Mouse (Mus musculus) frontal cortex, adult 2 months (tissue): ENCODE data around the gene Uqcr11. TPM values are rescaled to one million over a fixed set of nuclear protein-coding genes. Genes with fewer than 3 reads are reported as not detected.

Source experiments
- DNase-seq, 2 experiments: peaks; one replicate each; pipeline ENCODE4 v3.0.0; 2022; ENCODE audit warnings: low spot score in 1 of 2; ENCODE audit errors: extremely low spot score in 1 of 2
- polyA plus RNA-seq: library from polyadenylated mRNA; depleted of rRNA; stranded (reverse); fragments of >200 nt; gene quantifications from 2 replicates; pipeline ENCODE4 v1.2.3, GENCODE M21; 2012; rRNA removed

Uqcr11 gene
- polyA plus RNA-seq: 1,306 and 1,773 TPM in 2 replicates

DNA sequence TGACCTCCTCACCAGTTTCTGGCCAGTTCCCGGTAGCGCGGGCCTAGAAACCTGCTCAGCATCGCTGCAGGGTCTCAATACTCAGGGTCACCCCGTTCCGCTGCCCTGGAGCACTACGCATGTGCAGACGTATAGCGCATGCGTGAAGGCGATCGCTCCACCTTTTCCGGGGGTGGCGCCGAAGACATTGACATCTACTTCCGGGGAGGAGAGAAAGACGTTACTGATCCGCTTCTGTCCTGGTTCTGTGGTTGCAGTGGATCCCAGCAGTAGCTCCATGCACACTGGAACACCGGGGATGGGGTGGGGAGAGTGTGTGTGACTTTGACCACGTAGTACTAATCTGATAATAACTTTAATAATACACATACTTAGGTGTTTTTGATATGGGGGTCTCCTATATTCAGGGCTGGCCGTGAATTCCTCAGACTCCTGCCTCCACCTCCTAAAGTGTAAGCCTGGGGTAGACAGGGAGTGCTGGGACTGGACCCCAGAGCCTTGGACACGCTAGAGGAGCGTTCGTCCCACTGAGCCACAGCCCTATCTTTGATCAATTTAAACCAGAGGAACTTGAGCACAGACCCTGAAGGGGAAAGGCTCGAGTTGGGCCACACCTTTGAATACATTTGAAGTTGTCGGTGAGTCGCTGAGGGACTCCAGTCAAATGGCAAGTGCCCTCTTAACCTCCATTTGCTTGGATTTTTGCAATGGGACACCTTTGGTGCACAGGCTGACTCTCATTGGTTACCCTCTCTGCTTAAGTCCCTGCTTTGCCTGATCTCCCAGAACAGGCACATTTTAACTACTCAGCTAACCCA is at the start of gene Uqcr11:
TSS of gene Uqcr11 (minus strand) at position 147 of the 818 bp plus-strand sequence.
- peak; percentile 90 to 96 for DNase-seq

DNA sequence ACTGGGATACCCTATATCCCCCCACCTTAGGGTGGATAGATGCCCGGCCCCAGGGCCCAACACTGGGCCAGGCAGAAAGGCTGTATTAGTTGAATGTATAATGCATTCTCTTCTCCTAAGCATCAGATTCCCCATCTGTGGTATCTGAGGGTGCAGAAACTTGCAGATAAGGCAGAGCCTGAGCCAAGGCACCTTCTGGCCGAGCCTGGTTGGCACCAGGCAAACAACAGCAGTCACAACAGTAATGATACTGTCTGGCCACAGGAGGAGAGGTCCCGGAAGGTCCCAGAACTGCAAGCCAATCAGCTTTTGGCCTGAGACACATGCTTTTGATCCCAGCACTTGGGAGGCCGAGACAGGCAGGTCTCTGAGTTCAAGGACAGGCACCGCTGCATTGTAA is 49.1 kb upstream of the Uqcr11 start:
- no peak for DNase-seq

DNA sequence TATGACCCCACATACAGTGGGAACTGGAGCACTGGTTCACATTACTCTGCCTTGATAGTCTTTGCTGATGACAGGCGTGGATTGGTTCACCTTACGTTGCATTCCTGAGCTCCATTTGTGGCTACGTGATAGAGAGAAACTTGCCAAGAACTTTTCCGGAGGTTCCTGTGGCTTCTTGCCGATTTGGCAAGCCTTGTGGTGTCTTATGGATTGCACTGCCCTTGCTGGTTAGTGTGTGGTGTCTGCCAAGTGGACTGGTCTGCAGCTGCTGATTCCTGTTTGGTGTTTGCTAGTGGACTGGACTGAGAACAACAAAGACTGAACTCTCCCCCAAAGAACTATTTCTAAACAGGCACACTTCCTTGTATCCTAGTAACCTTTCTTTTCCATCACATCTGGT is 48.2 kb upstream of the Uqcr11 start:
- DNase-seq: no peak

DNA sequence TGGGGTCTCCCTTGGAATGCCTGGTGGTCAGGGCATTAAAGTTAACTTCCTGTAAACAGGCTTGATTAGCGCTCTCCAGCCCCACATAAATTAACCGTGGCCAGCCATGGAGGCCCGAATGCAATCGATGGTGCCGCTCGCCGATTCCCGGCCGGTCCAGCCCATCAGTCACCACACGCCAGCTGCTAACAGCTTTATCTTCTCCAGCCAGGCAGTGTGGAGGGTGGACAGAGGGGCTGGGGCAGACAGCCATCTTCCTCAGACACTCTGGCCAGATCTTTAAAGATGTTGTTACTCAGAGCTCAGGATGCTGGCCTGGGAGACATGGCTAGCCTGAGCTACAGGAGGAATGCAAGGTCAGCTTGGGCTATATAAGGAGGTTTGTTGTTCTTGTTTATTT is 47.0 kb upstream of the Uqcr11 start:
- no peak for DNase-seq

DNA sequence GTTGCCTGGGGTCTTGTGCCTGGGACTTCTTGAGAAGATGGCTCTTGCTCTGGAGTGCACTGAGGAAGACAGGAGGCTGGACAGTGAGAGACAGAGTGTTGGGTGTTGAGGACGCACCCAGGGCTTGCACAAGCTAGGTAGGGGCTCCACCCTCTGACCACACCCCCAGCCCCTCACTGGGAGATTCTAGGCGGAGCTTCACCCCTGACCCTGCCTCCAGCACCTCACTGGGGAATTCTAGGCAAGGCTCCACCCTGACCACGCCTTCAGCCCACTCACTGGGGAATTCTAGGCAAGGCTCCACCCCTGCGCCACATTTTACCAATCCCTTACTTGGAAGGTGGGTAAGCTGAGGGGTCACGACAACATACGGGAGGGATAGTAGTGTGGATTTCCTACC is 44.0 kb upstream of the Uqcr11 start:
- DNase-seq: no peak

DNA sequence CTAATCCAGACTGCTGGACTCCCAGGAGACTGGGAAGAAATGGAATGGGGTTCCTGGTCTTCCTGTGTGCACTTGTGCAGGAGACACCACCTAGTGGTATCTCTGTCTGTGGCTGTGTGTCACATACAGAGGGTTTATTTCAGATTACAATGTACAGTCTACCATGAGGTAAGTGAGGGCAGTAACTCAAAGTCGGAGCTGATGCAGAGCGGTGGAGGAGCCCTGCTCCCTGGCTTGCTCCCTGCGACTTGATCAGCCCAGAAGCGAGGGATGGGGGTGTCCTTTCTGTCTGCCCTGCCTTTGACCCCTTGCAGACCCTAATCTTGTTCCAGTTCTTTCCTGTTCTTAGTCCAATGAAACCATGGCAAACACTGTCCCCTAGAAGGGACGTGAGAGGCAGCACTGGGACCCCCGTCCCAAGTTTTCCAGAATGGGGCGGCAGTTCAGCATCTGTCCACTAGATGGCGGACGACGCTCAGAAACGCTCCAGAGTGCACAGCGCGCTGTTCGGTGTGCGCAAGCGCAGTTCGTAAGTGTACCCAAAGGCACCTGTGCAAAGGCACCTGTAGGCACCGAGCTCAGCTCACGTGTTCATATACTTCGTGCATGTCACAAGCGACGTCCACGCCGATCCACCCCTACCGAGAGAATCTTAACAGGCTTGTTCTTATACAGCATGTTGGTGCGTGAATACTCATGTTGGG is 39.4 kb upstream of the Uqcr11 start:
- DNase-seq: peak; percentile 52 to 84

DNA sequence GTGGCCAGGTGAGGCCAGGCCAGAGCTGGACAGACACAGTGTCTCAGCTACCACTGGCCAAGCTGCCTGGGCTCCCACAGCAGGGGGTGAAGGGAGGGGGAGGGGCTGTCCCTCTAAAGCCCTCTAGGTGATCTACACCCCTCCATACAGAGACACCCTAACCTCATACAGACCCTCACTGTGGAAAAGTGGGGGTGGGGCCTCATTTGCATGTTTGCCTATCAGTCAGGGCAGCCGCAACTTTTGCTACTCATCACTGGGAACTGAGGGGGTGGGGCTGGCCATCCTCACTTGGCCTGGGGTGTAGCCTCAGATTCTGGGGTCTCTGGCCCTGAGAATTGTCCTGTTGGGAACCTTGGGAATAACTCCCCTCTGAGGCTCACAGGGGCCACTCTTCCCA is 38.4 kb upstream of the Uqcr11 start:
- no peak for DNase-seq

DNA sequence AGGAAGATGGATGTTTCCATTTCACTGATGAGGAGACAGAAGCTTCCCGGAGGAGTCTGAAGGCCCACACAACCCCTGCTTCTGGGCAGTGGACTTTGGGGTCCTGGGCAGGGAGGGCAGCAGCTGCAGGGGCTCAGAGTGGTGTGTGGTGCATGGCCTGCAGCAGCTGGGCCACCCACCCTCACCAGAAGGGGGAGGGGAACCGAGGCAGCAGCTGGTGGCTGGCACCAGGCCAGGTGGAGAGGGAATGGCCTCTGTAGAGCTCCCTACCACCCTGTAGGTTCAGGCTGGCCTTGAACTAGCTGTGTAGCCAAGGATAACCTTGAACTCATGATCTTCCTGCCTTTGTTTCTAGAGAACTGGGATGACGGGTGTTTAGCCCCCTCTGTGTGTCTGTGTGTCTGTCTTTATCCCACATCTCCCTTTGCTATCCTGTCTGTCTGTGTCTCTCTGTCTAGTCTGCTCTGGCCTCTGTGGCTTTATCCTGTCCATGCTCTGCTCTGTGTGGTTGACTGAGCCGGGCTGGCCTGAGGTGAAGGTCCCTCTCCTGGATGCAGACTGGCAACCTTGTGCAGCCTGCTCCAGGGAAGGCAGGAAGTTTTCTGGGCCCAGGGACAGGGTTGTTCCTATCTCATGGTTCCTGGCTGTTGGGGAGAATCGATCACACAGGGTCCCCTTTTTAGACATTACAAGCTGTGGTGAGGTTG is 37.9 kb upstream of the Uqcr11 start:
- DNase-seq: no peak

DNA sequence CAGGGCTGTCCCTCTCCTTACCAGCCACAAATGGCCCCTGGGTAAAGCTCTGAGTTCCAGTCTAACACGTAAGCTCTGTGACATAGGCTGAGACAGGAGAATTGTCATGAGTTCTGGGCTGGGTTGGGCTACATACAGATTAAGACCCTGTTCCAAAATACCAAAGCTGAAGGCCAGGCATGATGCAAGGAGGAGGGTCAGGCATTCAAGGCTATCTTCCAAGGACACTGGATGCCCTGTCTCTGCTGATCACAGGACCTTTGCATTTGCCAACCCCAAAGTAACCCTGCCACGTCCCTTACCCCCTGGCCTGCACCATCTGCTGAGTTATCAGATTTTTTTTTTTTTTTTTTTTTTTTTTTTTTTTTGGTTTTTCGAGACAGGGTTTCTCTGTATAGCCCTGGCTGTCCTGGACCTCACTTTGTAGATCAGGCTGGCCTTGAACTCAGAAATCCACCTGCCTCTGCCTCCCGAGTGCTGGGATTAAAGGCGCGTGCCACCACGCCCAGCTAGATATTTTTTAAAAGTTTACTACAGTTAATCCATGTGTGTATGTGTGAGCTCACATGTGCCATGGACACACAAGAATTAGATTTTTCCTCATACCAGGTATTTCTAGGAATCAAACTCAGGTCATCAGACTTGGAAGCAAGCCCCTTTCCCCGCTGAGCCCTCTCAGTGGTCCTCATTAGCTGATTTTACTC is 37.1 kb upstream of the Uqcr11 start:
- no peak for DNase-seq

DNA sequence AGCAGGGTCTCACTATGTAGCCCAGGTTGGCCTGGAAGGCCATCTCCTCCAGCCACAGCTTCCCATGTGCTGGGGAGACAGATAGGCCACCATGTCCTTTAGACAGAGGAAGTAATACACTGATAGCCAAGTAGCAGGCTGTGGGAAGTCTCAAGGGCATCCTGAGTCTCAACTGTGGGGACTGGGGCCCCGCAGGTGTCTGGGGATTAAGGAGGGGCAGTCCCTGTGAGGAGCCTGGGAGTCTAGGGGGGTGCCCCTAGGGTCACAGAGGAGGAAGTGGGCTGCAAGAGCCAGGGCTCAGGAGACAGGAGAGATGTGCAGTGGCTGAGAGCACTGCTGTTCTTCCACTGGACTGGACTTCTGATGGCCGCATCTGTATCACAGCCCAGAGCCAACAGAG is 36.4 kb upstream of the Uqcr11 start:
- DNase-seq: no peak

DNA sequence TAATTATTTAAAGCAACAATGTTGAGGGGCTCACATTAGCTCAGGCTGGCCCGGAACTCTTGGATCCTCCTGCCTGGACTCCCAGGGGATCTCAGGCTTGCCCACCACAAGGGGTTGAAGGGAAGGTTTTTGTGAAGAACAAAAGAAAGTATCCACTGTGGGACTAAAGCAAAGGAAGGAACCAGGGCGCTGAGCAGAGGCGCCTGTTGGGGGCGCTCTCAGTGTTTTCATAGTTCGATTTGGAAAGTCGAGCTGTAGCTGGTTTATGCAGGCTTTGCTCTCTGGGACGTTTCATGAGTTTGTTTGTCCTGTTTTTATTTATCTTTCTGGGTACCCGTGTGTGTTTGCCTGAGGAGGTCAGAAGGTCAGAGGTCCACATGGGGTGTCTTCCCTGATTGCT is 35.0 kb upstream of the Uqcr11 start:
- no peak for DNase-seq

DNA sequence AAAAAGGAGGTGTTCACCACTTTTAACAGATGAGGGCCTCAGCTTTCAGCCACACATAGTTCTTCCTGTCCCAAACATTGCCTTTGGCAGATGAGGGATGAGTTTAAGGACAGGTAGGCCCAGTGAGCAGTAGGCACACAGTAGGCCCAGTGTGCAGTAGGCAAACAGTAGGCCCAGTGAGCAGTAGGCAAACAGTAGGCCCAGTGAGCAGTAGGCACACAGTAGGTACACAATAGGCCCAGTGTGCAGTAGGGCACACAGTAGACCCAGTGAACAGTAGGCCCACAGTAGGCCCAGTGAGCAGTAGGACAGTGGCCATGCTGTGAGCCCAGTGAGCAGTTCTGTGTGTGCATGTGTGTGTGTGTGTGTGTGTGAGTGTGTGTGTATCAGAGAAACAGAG is 33.4 kb upstream of the Uqcr11 start:
- no peak for DNase-seq

DNA sequence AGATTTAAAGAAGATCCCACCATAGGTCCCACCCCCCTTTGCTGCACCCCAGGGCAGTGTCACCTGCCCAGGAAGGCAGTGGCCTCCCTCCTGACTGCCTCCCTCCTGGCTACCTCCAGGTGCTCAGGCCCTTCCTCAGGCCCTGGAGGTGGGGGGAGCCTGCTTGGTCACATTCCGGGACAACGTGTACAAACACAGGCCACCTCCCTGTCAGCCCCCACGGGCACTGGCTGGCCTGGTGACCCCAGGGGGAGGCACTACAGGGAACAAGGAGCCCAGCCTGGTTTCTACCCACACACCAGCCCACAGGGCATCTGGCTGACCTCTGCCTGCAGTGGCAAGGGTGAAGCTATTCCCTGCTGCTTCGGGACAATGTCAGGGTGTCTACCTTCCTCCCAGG is 31.3 kb upstream of the Uqcr11 start:
- DNase-seq: no peak

DNA sequence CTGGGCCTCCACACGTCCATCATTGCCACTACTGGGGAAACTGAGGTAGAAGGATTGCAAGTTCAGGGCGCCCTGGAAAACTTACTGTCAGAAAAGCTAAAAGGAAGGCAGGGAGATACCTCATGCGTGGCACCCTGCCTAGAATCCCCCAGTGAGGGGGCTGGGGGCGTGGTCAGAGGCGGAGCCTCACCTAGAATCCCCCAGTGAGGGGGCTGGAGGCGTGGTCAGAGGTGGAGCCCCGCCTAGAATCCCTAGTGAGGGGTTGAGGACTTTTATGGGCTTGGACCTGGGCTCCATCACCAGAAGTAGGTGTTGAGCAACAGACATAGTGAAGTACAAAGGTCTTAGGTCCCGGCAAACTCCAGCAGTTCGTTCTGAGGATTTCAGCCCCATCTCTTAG is 29.6 kb upstream of the Uqcr11 start:
- no peak for DNase-seq

DNA sequence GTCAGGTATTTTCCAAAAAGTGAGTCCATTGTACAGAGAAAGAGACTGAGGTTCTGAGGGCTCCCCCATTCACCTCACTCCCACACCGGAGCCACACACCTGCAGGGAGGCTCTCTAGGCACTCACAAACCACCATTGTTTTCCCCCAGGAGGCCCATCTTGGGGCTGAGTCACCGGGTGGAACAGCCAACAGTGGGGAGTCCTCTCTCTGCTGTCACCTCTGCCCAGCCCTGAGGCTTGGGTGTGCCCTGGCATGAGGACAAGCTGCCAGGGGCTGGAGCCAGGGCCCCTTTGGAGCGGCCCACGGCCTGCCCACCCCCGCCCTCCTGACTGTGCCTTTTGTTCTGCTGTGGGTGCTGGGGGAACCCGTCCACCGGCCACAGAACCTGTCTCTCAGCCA is 29.1 kb upstream of the Uqcr11 start:
- DNase-seq: no peak

DNA sequence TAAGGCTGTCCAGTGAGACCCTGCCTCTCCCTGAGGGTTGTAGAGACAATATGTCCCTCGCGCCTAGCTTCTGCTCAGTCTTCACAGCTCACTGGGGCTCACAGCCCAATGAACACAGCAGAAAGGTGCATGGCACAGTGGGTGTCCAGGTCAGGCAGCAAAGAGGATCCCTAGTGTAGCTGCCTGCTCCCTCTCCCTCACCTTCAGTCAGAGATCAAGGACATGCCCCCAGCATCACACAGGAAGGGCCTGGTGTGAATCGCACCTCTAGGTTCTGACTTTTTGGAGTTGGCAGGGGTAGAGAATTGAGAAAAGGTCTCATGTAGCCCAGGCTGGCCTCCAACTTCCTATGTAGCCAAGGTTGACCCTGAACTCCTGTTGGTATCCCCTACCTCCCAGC is 28.2 kb upstream of the Uqcr11 start:
- DNase-seq: no peak

DNA sequence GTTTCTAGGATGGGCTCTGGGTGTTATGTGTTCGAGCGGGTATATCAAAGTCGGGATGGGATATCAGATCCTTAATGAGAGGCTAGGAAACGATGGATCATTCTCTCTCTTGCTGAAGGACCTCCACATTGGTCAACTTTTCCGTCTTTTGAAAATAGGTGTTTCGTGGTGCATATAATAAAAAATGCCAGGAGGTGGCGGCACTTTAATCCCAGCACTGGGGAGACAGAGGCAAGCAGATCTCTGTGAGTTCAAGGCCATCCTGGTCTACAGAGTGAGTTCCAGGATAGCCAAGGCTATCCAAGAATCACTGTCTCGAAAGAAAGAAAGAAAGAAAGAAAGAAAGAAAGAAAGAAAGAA is 27.6 kb upstream of the Uqcr11 start:
- DNase-seq: no peak

DNA sequence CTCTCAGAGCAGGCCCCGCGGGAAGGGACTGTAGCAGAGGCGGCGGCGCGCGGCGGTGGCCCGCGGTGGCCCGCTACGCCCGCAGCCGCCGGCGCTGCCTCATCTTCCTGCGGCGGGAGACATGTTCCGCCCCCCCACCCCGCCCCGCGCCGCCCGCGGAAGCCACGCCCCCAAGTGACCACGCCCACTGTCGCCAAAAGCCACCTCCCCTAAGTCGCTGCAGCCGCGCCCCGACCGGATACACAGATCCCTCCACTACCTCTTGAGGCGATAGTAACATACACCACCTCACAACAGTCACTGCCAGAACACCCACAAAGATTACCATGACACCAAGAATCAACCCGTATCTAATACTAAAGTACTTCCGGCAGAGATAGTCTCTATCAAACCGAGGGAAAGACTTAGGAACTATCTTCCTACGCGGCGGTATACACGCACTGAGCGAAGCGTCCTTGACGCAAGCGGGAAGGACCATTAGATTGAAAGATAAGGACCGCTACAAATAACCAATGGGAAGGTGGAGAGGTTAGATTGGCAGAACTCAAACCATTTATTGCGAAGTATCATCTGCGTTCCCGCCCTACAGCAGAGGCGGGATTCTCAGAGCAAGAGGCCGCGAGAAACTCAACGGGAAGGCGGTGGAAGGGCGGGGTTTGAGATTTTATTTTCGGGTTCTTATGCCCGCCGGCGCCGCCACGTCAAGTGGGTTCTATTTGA is 27.0 kb upstream of the Uqcr11 start, which contains the start of gene Tcf3:
TSS of gene Tcf3 (minus strand) at position 135 of the 720 bp plus-strand sequence.
- DNase-seq: peak; percentile 98 to 99

DNA sequence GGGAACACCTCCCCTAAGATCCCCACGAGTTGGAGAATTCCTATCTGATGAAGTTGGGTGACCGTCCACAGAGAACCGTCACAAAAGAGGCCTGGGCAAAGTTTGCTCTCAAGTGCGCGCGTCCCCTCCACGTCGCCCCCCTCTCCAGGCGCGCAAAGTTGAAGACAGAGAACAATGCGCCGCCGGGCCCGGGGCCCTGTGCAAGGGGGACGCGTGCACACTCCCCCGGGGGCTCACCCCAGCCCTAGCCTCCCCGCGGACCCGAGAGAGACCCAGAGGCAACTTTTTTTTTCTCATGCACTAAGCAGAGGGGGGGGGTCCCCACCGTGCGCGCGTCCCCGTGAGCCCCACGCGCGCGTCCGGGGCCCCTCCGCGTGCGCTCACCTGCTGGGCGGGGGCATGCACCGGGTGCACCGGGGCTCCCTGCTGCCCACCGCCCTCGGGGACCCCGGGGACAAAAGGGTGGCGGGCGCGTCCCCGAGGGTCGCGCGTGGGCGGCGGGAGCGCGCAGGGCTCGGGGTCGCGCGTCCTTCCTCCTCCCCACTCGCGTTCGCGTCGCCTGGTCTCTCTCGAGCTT is 26.4 kb upstream of the Uqcr11 start:
- no peak for DNase-seq

DNA sequence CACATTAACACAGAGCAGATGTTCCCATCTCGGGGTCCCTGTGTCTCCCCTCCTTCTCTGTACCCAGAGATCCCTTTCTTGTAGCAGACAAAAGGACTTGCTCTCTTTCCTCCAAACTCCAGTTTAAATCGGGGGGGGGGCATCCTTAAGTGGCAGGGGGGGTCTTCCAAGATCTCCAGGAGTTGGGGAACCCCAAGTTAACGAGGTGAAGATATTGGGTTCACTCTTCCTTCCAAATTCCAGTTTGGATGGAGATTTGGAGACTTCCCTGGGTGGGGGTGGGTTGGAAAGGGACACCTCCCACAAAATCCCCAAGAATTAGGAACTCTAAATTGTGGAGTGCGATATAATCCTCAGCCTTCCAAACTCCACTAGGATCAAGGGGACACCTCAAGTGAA is 25.8 kb upstream of the Uqcr11 start:
- no peak for DNase-seq
